Mouse (Mus musculus): ENCODE measurements around the gene H60b.
"Not testable (repeated sequence)": the region's sequence is repeated elsewhere in the genome, so short reads cannot be mapped to it uniquely, and the experiment has no call there.

The H60b gene

DNA sequence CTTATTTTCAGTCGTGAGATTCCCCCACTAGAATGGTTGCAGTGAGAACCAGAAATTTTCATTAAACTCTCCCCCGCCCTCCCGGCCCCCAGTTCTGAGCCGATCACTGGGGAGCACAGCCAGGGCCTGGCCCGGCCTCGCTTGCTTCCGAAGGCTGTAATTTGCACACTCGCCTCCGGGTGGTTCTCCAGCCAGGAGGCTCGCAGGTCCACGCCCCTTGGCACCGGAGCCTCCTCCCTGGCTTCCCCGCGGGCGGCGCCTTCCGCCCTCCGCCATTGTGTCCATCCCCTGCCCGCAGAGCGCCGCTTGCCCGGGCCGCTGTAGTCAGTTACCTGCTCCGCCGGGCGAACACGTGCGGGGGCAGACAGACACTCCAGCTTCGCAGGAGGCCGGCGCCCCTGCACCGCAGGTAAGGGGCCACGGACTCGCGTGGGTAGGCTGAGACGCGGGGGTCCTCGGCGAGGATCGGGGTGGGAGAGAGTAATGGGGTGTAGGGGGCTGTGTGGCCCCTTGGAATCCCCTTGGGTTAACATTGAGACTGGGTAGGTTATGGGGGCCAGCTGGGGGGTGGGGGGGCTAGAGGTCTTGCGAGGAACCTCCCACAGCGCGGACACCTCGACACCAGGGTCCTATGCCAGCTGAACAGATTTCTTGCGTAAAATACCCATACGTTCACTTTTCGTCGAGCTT is at the start of gene H60b, which contains the start of gene Raet1e:
H60b (plus strand) TSS at position 277 of the 690 bp plus-strand sequence.
Raet1e (plus strand) TSS at position 260 of the 690 bp plus-strand sequence.
- DNase-seq, result peak; percentile 75

DNA sequence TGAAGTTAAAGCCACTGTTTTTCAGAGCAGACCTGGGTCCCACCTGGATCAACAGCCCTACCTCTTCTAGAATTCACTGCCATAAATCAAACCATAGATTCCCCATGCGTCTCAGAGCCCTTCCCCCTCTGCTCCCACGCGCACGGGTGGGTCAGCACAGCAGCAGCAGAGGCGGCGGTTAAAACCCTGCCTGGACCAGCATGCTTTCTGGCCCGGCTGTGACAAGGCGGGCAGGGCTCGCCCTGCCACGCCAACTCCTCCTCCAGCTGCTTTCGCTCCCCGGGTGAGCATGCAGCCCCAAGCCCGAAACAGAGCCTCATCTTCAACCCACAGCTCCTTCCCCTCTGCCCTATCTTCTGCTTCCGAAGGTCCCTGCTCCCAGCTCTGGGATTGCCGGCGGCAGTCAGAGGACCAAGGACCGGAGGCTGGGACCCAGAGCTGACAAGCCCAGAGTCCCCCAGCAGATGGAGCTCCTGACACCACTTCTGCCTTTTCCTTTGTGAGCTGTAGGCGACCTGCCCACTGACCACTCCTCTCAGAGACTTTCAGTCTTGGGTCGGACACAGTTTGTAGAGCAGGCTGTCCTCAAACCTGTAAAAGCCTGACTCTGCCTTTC is 17.6 kb upstream of the H60b start:
- DNase-seq, result peak; percentile 83

DNA sequence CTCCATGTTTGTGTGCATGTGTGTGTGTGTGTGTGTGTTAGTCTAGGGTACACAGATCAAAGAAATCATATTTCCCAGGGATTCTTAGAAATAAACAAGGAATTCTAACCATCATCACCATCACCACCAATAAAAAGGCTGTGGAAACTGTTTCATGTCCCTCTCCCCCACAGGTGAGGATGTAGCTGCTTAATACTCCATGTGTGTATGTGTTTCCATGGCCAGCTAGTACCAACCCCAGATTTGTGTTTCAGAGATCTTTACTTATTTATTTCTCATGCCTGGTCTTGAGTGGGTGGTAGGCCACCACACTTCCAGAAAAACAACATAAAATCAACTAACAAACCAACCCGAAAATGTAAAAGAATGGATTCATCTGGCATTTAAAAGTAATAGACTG is 16.2 kb upstream of the H60b start:
- DNase-seq, result not testable (repeated sequence)

DNA sequence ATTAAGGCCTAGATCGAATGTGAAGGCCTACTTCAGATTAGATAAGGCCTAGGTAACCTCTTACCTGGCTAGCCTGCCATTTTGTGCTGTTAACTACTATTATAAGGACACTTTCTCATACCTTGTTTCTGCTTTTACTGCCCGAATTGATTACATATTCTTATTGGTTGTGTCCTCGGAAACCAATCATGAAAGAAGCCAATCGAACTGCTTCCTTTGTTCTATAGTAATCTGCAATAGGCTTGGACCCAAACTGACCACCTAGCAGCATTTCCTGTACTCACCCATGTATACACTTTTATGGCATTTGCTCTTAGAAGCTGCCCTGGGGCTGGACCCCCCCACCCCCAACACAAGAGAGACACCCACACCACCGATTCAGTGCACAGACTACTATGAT is 15.5 kb upstream of the H60b start:
- no peak for DNase-seq

DNA sequence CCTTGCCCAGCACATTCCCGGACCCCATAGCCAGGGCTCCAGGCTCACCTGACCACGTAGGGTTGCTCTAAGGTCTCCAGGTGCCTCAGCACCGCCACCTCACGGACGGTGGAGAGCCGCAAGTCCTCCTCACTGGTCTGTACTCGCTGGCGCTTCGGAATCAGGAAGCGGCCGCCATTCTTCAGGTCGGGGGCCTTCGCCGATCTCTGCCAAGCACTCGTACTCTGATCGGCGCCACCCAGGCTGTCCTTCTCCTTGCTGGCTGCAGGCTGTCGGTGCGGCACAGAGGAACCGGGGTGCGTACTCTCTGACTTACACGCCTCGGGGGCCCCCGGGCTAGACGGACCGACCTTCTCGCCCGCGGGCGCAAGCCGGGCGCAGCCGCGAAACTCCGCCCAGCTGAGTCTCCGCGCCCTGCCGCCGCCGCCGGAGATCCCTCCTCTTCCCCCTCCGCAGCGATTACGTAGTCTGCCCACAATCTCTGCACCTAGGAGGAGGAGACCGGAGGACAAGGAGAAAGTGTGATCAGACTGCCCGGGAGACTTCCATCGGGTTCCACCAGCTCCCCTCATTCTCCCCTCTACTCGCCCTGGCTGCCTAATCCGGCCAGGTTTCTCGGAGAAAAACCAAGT is 9.8 kb upstream of the H60b start:
- peak; percentile 81 for DNase-seq

DNA sequence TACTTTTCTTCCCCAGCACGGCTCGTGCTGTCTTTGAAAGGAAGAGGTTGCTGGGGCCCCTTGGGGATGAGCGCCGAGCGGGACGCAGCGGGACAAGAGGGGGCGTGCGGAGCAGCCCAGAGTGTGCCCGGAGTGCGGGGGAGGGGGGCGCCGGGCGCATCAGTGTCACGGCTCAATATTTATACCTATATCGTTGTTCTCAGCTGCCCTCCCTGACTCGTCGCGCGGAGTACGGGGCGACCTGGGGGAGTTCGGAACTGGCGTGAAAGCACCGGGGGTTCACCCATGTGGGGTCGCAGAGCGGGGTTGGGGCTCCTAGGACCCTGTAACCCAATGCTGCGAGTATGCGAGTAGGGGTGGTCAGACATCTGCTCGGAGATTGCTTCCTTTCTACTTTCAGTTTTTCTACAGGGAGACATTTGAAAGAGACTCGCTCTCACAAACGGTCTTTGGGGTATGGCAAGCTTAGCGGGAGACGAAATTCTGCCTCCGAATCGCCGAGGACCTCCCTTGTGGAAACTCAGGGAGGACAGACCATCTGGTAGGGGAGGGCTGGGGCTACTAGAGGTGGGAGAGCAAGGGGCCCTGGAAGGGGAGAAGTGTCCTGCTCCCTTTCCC is 9.2 kb upstream of the H60b start, which contains the start of gene E030030I06Rik:
E030030I06Rik (minus strand) TSS at position 198 of the 618 bp plus-strand sequence.
- DNase-seq, result no peak

DNA sequence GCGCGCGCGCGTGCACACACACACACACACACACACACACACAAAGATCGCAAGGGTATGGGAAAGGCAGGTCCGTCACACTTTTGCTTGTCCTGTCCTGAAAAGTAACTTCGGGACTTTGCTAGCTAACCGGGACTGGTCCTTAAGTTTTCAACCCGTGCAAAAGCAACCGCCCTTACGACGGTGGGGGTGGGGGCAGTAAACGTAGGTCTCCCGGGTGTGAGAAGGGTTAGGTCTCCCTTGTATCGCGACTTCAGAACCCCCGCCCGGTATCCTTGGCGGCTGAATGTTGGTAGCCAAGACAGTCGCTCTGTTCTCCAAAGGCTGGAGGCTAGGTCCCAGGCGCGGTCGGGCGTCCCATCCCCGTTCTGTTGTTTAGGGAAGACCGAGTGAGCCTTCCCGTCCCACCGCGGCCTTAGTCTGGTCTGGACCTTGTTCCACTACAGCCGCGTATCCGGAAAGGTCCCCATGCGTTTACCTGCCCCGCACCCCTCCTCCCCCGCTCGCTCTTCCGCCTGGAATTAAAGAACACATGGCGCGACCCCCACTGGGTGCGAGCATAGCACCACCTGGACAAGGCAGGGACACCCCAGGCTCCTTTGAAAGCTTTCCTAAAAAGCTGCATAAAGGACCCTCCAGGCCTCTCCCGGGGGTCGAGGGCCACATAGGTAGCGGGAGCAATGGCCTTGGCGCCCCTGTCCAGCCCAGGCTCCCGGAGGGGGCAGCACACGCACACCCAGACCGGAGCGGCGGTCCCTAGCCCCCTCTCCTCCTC is 8.5 kb upstream of the H60b start:
- no peak for DNase-seq

DNA sequence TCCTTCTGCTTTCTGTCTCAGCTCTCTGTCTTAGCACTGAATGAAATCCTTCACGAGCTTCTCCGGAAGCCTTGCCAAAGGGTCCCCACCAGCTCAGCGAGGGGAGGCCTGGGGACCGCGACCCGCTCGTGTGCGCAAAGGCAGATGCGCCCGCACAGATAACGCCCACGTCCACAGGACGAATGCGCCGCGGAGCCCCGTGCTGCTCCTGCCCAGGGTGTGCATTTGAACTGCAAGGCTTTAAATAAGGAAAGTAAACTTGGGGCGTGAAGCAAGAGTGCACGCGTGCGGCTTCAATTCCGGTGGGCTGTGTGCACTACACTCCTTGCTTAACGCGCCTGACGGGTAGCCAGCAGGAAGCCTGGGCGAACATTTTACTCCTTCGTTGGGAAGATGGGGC is 7.8 kb upstream of the H60b start:
- no peak for DNase-seq

DNA sequence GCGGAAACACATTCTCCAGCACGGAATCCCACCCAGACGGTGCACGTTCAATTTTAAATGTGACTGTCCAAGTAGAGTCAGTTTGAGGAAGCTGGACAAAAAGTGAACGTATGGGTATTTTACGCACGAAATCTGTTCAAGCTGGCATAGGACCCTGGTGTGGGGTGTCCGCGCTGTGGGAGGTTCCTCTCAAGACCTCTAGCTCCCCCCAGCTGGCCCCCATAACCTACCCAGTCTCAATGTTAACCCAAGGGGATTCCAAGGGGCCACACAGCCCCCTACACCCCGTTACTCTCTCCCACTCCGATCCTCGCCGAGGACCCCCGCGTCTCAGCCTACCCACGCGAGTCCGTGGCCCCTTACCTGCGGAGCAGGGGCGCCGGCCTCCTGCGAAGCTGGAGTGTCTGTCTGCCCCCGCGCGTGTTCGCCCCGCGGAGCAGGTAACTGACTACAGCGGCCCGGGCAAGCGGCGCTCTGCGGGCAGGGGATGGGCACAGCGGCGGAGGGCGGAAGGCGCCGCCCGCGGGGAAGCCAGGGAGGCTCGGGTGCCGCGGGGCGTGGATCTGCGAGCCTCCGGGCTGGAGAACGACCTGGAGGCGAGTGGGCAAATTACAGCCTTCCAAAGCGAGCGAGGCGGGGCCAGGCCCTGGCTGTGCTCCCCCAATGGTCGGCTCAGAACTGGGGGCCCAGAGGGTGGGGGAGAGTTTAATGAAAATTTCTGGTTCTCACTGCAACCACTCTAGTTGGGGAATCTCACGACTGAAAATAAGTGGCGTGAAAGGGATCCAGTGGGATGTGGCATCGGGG is 7.1 kb upstream of the H60b start:
- DNase-seq, result not testable (repeated sequence)

DNA sequence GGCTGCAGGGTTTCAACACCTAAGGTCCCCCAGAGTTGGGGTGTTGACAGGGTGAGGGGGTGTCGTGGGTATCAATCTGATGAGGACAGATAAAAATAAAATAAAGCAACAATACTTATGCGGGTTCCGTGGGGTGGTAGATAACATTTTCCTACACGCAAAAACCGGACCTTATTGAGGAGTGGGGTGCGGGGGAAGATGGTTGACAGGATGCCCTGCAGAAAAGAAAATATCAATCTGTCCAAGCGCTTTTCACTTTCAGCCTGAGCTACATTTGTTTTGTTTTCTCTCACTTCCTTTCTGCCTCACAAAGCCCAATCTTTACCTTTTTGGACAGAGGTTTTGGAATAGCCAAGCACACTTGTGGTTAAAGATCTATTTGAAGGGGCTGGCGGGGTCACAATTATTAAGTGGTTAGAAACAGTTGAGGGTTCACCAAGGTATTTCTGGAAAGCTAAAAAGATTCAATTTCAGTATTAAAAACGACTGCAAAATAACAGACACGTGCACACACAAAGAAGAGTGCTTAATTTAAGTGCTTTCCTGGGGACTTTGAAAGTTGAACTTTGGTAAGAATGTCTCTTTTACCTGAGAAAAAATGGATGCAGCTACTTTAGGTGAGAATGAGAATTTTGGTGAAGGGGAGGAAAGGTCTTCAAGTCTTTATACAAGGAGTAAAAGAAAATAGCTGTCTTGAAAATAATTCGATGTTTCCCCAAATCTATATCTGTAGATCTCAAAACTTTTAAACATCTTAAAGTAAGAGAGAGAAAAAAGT is 6.3 kb upstream of the H60b start:
- DNase-seq, result not testable (repeated sequence)

DNA sequence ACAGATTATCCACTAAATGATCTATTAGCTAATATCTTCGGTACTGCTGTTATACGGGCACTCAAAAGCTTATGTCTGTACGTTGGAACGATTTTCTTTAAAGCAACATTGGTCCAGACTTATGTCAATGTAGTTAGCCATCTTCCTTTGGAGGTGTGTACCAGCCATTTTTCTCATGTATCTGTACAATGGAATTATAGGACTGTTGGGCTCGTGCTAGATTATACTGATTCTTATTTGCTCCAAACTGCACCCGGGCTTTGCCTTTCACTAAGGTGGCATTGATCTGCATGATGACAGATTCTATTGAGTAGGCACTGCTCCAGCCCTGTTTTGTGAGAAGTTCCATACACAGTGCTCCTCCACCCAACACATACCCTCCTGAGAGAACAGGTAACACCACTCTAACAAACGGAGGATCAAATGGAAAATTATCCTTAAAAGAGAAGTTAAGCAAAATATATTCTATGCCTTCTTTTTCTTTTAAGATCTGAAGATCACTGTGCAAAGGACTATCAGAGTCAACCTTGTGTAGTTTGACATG is 5.2 kb upstream of the H60b start:
- not testable (repeated sequence) for DNase-seq

DNA sequence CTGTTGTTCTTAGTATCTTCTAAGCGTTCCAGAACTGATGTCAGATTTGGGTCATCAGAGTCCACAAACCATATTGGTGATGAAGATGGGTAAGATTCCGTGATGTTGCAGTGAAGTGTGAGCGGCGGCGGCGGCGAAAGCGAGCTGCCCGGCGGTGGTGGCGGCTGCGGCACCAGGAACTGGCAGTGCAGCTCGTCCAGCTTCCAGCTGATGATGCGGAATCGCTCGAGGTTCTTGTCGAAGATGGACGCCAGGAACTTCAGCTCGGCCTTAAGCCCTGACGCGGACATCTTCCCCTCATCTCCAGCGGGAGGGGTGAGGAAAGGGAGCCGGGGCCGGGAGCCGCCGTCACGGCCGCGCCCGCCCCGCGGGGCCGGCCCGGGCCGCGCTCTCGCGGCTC is 4.3 kb upstream of the H60b start:
- not testable (repeated sequence) for DNase-seq

DNA sequence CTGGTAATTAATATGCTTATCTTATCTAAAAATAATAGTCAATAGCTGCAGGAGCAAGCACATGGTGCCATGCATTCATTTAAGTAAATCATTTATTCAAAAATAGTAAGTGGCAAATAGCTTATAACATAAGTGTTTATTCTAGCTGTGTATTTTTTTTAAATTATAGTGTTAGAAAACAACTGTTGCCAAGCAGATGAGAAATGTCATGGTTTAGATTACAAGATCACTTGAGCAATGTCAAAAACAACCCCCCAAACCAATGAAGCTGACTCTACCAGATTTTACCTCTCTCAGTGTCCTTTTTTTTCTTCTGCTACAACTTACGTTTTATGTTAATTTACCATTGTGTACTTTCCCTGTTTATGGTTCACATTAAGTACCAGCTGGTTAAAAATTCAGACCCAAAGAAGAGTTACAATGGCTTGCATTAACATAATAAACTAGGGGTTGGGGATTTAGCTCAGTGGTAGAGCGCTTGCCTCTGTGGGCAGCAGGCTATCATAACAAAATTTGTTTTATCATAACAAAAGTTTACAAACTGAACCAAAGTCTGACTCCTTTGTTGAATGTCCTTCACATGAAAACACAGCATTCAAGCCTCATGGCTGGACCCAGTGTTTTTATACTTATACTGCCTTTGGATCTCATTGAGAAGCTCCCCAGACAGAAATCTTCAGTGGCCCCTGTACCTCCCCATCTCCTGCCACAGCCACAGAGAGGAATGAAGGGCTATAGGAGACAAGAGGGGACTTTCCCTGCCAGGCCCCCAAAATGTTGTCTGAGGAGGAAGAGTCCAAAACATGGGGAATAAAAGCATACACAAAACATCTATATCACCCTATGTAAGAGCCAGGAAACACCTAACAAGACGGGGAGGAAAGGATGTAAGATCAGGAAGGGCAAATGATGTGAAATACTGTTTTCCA is 3.3 kb upstream of the H60b start:
- no peak for DNase-seq

DNA sequence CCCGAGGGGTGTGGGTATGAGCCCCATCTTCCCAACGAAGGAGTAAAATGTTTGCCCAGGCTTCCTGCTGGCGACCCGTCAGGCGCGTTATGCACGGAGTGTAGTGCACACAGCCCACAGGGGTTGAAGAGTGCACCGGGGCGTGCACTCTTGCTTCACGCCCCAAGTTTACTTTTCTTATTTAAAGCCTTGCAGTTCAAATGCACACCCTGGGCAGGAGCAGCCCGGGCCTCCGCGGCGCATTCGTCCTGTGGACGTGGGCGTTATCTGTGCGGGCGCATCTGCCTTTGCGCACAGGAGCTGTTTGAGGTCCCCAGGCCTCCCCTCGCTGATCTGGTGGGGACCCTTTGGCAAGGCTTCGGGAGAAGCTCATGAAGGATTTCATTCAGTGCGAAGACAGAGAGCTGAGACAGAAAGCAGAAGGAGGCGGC is 760 bp downstream of the H60b start:
- no peak for DNase-seq

DNA sequence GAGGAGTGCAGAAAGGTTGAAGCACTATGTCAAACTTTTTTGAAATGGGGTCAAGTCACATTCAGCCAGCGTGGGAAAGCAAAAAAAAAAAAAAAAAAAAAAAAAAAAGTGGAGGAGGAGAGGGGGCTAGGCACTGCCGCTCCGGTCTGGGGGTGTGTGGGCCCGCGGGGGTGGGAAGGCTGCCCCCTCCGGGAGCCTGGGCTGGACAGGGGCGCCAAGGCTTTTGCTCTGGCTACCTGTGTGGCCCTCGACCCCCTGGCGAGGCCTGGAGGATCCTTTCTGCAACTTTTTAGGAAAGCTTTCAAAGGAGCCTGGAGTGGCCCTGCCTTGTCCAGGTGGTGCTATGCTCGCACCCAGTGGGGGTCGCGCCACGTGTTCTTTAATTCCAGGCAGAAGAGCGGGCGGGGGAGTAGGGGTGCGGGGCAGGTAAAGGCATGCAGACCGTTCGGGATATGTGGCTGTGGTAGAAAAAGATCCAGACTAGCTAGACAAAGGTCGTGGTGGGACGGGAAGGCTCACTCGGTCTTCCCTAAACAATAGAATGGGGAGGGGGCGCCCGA is 1.3 kb downstream of the H60b start:
- DNase-seq, result no peak

DNA sequence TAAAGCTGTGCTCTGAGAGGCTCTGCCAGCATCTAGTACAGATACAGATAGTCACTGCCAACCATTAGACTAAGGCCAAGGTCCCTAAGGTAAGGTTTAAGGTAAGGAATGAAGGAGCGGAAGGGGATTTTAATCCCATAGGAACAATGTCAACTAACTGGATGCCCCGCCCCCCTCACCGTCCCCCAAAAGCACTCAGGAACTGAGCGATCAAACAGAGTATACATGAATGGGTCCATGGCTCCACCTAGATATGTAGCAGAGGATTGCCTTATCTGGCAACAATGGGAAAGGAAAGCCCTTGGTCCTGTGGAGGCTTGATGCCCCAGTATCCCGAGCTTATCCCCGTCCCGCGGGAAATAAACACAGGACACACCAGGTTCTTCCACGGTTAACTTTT is 4.9 kb downstream of the H60b start:
- not testable (repeated sequence) for DNase-seq

DNA sequence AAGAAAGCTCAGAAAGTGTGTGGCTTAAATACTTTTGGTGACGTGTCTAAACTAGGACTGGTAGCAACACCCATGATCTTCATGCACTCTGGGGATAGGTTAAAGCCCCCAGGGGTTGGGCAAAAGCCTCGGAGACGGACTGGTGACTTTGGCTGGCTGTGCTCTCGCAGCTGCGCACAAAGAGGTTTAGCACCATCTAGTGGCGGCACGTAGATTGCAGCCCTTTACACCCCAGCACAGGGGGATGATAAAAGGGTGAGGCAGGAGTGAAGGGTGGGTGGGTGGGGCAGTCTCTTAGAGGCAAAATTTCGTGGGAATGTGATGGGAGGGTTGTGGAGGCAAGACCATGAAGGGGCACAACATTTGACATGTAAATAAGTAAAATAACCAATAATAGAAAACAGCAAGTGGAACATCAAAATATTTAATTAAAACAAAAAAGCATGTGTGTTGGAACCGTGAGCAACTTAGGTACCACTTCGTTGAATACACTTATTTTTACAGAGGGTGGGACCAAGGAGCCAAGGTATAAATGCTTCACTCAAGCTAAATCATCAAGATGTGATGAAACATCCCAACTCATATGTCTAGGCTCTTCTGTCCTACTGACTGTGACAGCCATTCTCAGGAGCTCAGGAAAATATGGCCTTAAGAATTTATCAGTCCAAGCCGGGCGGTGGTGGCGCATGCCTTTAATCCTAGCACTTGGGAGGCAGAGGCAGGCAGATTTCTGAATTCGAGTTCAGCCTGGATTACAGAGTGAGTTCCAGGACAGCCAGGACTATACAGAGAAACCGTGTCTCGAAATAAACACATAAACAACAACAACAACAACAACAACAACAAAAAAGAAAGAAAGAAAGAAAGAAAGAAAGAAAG is 5.6 kb downstream of the H60b start:
- DNase-seq, result peak; percentile 84

DNA sequence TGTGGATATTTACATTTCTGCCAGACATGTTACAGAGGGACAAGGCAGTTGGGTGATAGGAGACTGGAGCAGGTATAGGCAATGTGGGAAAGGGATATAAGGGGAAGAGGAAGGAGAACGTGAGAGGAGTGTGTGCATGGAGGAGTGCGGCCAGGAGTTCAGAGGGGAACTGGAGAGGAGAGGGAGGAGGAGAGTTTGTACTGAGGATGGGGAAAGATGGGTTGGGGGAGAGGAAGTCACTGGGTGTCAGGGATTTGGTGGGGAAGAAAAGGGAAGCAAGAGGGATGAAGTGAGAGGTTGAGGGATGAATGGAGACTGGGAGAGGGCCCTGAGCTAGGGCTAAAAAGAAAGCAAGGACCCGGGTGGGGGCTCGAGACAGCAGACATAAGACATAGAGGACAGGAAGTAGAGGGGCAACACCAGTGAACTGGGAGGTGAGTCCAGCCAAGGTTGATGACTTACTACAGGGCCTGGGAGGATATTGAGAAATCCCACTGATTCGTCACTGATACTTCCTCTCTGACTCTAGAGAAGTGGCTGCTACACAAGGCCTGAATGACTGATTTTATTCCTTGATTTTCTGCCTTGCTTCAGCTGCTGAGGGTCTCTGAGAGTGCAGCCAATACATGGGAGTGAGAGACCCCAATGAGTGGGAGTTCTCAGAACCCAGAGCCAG is 7.1 kb downstream of the H60b start:
- DNase-seq, result not testable (repeated sequence)

Data from lung, postnatal 14 days (tissue).